Mouse (Mus musculus): Measurements from ENCODE around the gene Akap13. TPM values are rescaled to one million over a fixed set of nuclear protein-coding genes. Genes with fewer than 3 reads are reported as not detected.

Gene Akap13
- total and polyA plus RNA-seq, 2 experiments = 8.5 to 92.1 TPM

GRCm38 (mm10) chr7:75751161-75751803 lies 295.9 kb downstream of the Akap13 start:
- Histone ChIP-seq H3K4me1 (ENCODE audit: control insufficient read depth, insufficient read depth, low read length) (peaks cover 3% of the 10 kb centered on the region), H3K79me2 (ENCODE audit: control insufficient read depth, insufficient read depth, low read length) (no peaks in the 10 kb centered on the region), H3K36me3 (ENCODE audit: control insufficient read depth, insufficient read depth, low read length) (peaks cover 45% of the 10 kb centered on the region), H3K27me3 (ENCODE audit: control insufficient read depth, insufficient read depth, low read length) (no peaks in the 10 kb centered on the region), H3K4me3 (ENCODE audit: insufficient read depth, low read depth, low read length) (no peak overlapping the region), H3K27ac (replicated peaks; ENCODE audit: insufficient read depth, low read depth, low read length) (no peak overlapping the region), H3K9ac (ENCODE audit: low read depth, low read length) (no peak overlapping the region)
- TF ChIP-seq CTCF (IDR thresholded peaks at IDR 0.05; ENCODE audit: low read depth, low read length) (no peak), POLR2A (IDR thresholded peaks at IDR 0.05; ENCODE audit: extremely low read depth, insufficient read depth, low read length) (no peak)
- 91% methylated on average over 14 of the region's 14 CpGs for WGBS
- DNase-seq (ENCODE audit: extremely low read depth, low read depth, low spot score) = no peak

- 83% methylated on average over 22 of the region's 22 CpGs for WGBS
- H3K27ac ChIP-seq (replicated peaks; ENCODE audit: insufficient read depth, low read depth, low read length) = no peak overlapping the region
- H3K9ac ChIP-seq (ENCODE audit: low read depth, low read length) = no peak overlapping the region
- TF ChIP-seq CTCF (IDR thresholded peaks at IDR 0.05; ENCODE audit: low read depth, low read length) (0 out of 2 replicates have a peak, but pooled peaks have one; percentile 11), POLR2A (IDR thresholded peaks at IDR 0.05; ENCODE audit: extremely low read depth, insufficient read depth, low read length) (no peak)
- DNase-seq (ENCODE audit: extremely low read depth, low read depth, low spot score) = no peak
- H3K4me1 ChIP-seq (ENCODE audit: control insufficient read depth, insufficient read depth, low read length) = peaks cover 3% of the 10 kb centered on the region
- peaks cover 37% of the 10 kb centered on the region for H3K36me3 ChIP-seq (ENCODE audit: control insufficient read depth, insufficient read depth, low read length)
- no peaks in the 10 kb centered on the region for H3K79me2 ChIP-seq (ENCODE audit: control insufficient read depth, insufficient read depth, low read length)
- H3K27me3 ChIP-seq (ENCODE audit: control insufficient read depth, insufficient read depth, low read length) = no peaks in the 10 kb centered on the region
- H3K4me3 ChIP-seq (ENCODE audit: insufficient read depth, low read depth, low read length) = no peak overlapping the region
Measured at GRCm38 (mm10) chr7:75752442-75753191, 297.3 kb downstream of the Akap13 start.

- peaks cover 33% of the 10 kb centered on the region for H3K36me3 ChIP-seq (ENCODE audit: control insufficient read depth, insufficient read depth, low read length)
- H3K9ac ChIP-seq (ENCODE audit: low read depth, low read length) = no peak overlapping the region
- no peak overlapping the region for H3K27ac ChIP-seq (replicated peaks; ENCODE audit: insufficient read depth, low read depth, low read length)
- TF ChIP-seq CTCF (IDR thresholded peaks at IDR 0.05; ENCODE audit: low read depth, low read length) (no peak), POLR2A (IDR thresholded peaks at IDR 0.05; ENCODE audit: extremely low read depth, insufficient read depth, low read length) (no peak)
- H3K4me1 ChIP-seq (ENCODE audit: control insufficient read depth, insufficient read depth, low read length) = peaks cover 3% of the 10 kb centered on the region
- no peak for DNase-seq (ENCODE audit: extremely low read depth, low read depth, low spot score)
- H3K27me3 ChIP-seq (ENCODE audit: control insufficient read depth, insufficient read depth, low read length) = no peaks in the 10 kb centered on the region
- no peaks in the 10 kb centered on the region for H3K79me2 ChIP-seq (ENCODE audit: control insufficient read depth, insufficient read depth, low read length)
- WGBS = 72% methylated on average over 12 of the region's 12 CpGs
- H3K4me3 ChIP-seq (ENCODE audit: insufficient read depth, low read depth, low read length) = no peak overlapping the region
Measured at GRCm38 (mm10) chr7:75753192-75753783, 298.0 kb downstream of the Akap13 start.

GRCm38 (mm10) chr7:75754587-75755499 lies 299.5 kb downstream of the Akap13 start:
- Histone ChIP-seq H3K36me3 (ENCODE audit: control insufficient read depth, insufficient read depth, low read length) (peaks cover 18% of the 10 kb centered on the region), H3K4me1 (ENCODE audit: control insufficient read depth, insufficient read depth, low read length) (peaks cover 3% of the 10 kb centered on the region), H3K79me2 (ENCODE audit: control insufficient read depth, insufficient read depth, low read length) (no peaks in the 10 kb centered on the region), H3K9ac (ENCODE audit: low read depth, low read length) (no peak overlapping the region), H3K4me3 (ENCODE audit: insufficient read depth, low read depth, low read length) (no peak overlapping the region), H3K27me3 (ENCODE audit: control insufficient read depth, insufficient read depth, low read length) (no peaks in the 10 kb centered on the region), H3K27ac (replicated peaks; ENCODE audit: insufficient read depth, low read depth, low read length) (peak overlapping the region; percentile 6)
- DNase-seq (ENCODE audit: extremely low read depth, low read depth, low spot score) = peak; percentile 90
- no peak for TF ChIP-seq CTCF (IDR thresholded peaks at IDR 0.05; ENCODE audit: low read depth, low read length)
- TF ChIP-seq POLR2A (IDR thresholded peaks at IDR 0.05; ENCODE audit: extremely low read depth, insufficient read depth, low read length) = no peak
- 45% methylated on average over 8 of the region's 8 CpGs for WGBS

- no peaks in the 10 kb centered on the region for H3K27me3 ChIP-seq (ENCODE audit: control insufficient read depth, insufficient read depth, low read length)
- H3K36me3 ChIP-seq (ENCODE audit: control insufficient read depth, insufficient read depth, low read length) = peaks cover 12% of the 10 kb centered on the region; the same call in 1 of the 2 replicates
- no peak for TF ChIP-seq CTCF (IDR thresholded peaks at IDR 0.05; ENCODE audit: low read depth, low read length)
- H3K27ac ChIP-seq (replicated peaks; ENCODE audit: insufficient read depth, low read depth, low read length) = no peak overlapping the region
- peaks cover 3% of the 10 kb centered on the region for H3K4me1 ChIP-seq (ENCODE audit: control insufficient read depth, insufficient read depth, low read length)
- H3K9ac ChIP-seq (ENCODE audit: low read depth, low read length) = no peak overlapping the region
- H3K79me2 ChIP-seq (ENCODE audit: control insufficient read depth, insufficient read depth, low read length) = no peaks in the 10 kb centered on the region
- no peak for DNase-seq (ENCODE audit: extremely low read depth, low read depth, low spot score)
- H3K4me3 ChIP-seq (ENCODE audit: insufficient read depth, low read depth, low read length) = no peak overlapping the region
- 99% methylated on average over 8 of the region's 8 CpGs for WGBS
Measured at GRCm38 (mm10) chr7:75755861-75756449, 300.6 kb downstream of the Akap13 start.
